Mouse (Mus musculus) embryonic facial prominence, embryonic 13.5 days (tissue): Measurements from ENCODE around the gene Klf11. TPM values are rescaled to one million over a fixed set of nuclear protein-coding genes. Genes with fewer than 3 reads are reported as not detected.
"Not testable (repeated sequence)": the region's sequence is repeated elsewhere in the genome, so short reads cannot be mapped to it uniquely, and the experiment has no call there.

Source experiments
- ATAC-seq: fragments of 200-750 bp; cut with Nextera tagmentation; 2 replicates; pipeline ENCODE4 v1.8.0; 2017; ENCODE audit warnings: low read depth; ENCODE audit not compliant: insufficient number of reproducible peaks, insufficient read depth, low FRiP score, low TSS enrichment
- H3K27ac ChIP-seq: fragments of 300-500 bp; sonication (generic); 2 replicates; pipeline ENCODE4 v1.5.1; 2015; ENCODE audit warnings: moderate library complexity, mild to moderate bottlenecking, inconsistent platforms
- H3K27me3 ChIP-seq: fragments of 300-500 bp; sonication (generic); 2 replicates; pipeline ENCODE4 v1.6.1; 2015; ENCODE audit warnings: mild to moderate bottlenecking, inconsistent platforms
- H3K36me3 ChIP-seq: fragments of 300-500 bp; sonication (generic); 2 replicates; pipeline ENCODE4 v1.6.1; 2015; ENCODE audit warnings: mild to moderate bottlenecking, inconsistent platforms
- H3K4me1 ChIP-seq: fragments of 300-500 bp; sonication (generic); 2 replicates; pipeline ENCODE4 v1.6.1; 2015; ENCODE audit warnings: inconsistent platforms
- H3K4me2 ChIP-seq: fragments of 300-500 bp; sonication (generic); 2 replicates; pipeline ENCODE4 v1.6.1; 2015; ENCODE audit warnings: moderate library complexity, mild to moderate bottlenecking, inconsistent platforms
- H3K4me3 ChIP-seq: fragments of 300-500 bp; sonication (generic); 2 replicates; pipeline ENCODE4 v1.5.1; 2015; ENCODE audit warnings: mild to moderate bottlenecking, inconsistent platforms
- H3K9ac ChIP-seq: fragments of 300-500 bp; sonication (generic); 2 replicates; pipeline ENCODE4 v1.6.1; 2015; ENCODE audit warnings: mild to moderate bottlenecking, inconsistent platforms
- H3K9me3 ChIP-seq: fragments of 300-500 bp; sonication (generic); 2 replicates; pipeline ENCODE4 v1.6.1; 2016; ENCODE audit warnings: inconsistent platforms
- WGBS: fragments of 180-500 bp; shearing (Covaris S2); methylation state at CpG from one replicate; pipeline ENCODE4 v1.1.7; 2015; ENCODE audit warnings: mixed read lengths; 5-methylcytosine and 5-hydroxymethylcytosine counted together
- polyA plus RNA-seq: library from polyadenylated mRNA; unstranded; fragments of >200 nt; fragmentation: Nextera tagmentation; extraction: Ambion mirVana; gene quantifications from 2 replicates; pipeline ENCODE4 v1.2.1, GENCODE M21; 2015

Gene Klf11
- polyA plus RNA-seq, 1 experiment from 2014 or later = 11.2 TPM

- Histone ChIP-seq H3K27ac (no peak overlapping the region), H3K9ac (no peak overlapping the region), H3K27me3 (no peaks in the 10 kb centered on the region), H3K4me1 (peaks cover 6% of the 10 kb centered on the region), H3K4me2 (no peak overlapping the region), H3K9me3 (no peaks in the 10 kb centered on the region), H3K4me3 (no peak overlapping the region), H3K36me3 (no peaks in the 10 kb centered on the region)
- 71% methylated on average over 1 of the region's 1 CpGs for WGBS
- ATAC-seq = no peak
Observed at GRCm38 (mm10) chr12:24633753-24634191, 17.3 kb upstream of the Klf11 start.

- Histone ChIP-seq H3K4me1 (peaks cover 6% of the 10 kb centered on the region), H3K9me3 (no peaks in the 10 kb centered on the region), H3K36me3 (no peaks in the 10 kb centered on the region), H3K27me3 (no peaks in the 10 kb centered on the region), H3K9ac (no peak overlapping the region), H3K4me2 (no peak overlapping the region), H3K27ac (no peak overlapping the region), H3K4me3 (no peak overlapping the region)
- WGBS = 75% methylated on average over 4 of the region's 4 CpGs
- no peak for ATAC-seq
Observed at GRCm38 (mm10) chr12:24634212-24634611, 16.9 kb upstream of the Klf11 start.

GRCm38 (mm10) chr12:24634648-24635047, 16.4 kb upstream of the Klf11 start:
- H3K4me2 ChIP-seq = no peak overlapping the region
- no peak overlapping the region for H3K4me3 ChIP-seq
- ATAC-seq = no peak
- no peak overlapping the region for H3K27ac ChIP-seq
- WGBS = 88% methylated on average over 3 of the region's 3 CpGs
- no peaks in the 10 kb centered on the region for H3K36me3 ChIP-seq
- no peak overlapping the region for H3K9ac ChIP-seq
- H3K4me1 ChIP-seq = peaks cover 6% of the 10 kb centered on the region
- H3K9me3 ChIP-seq = no peaks in the 10 kb centered on the region
- H3K27me3 ChIP-seq = no peaks in the 10 kb centered on the region

GRCm38 (mm10) chr12:24638787-24639186, 12.3 kb upstream of the Klf11 start:
- H3K9ac ChIP-seq, H3K27ac ChIP-seq, H3K4me3 ChIP-seq, H3K9me3 ChIP-seq, H3K4me1 ChIP-seq, H3K4me2 ChIP-seq, H3K27me3 ChIP-seq, ATAC-seq, H3K36me3 ChIP-seq: not testable (repeated sequence)
- WGBS = 96% methylated on average over 10 of the region's 10 CpGs

GRCm38 (mm10) chr12:24642370-24642802, 8.7 kb upstream of the Klf11 start:
- Histone ChIP-seq H3K4me1 (peaks cover 11% of the 10 kb centered on the region; the same call in 1 of the 2 replicates), H3K27me3 (no peaks in the 10 kb centered on the region), H3K27ac (no peak overlapping the region), H3K9me3 (no peaks in the 10 kb centered on the region), H3K4me2 (no peak overlapping the region), H3K4me3 (no peak overlapping the region), H3K36me3 (no peaks in the 10 kb centered on the region), H3K9ac (0 out of 2 replicates have a peak overlapping the region, but pooled peaks have one; percentile 21)
- WGBS = 69% methylated on average over 4 of the region's 4 CpGs
- ATAC-seq = no peak

GRCm38 (mm10) chr12:24644125-24644571, 6.9 kb upstream of the Klf11 start:
- no peaks in the 10 kb centered on the region for H3K9me3 ChIP-seq
- no peak overlapping the region for H3K4me3 ChIP-seq
- no peak overlapping the region for H3K27ac ChIP-seq
- no peak overlapping the region for H3K9ac ChIP-seq
- peaks cover 11% of the 10 kb centered on the region; the same call in 1 of the 2 replicates for H3K4me1 ChIP-seq
- H3K4me2 ChIP-seq = no peak overlapping the region
- 29% methylated on average over 1 of the region's 1 CpGs for WGBS
- no peaks in the 10 kb centered on the region for H3K27me3 ChIP-seq
- ATAC-seq = no peak
- H3K36me3 ChIP-seq = no peaks in the 10 kb centered on the region

- H3K9me3 ChIP-seq = no peaks in the 10 kb centered on the region
- H3K36me3 ChIP-seq = no peaks in the 10 kb centered on the region
- no peak for ATAC-seq
- H3K9ac ChIP-seq = no peak overlapping the region
- no peak overlapping the region for H3K4me2 ChIP-seq
- H3K4me1 ChIP-seq = peaks cover 19% of the 10 kb centered on the region
- H3K4me3 ChIP-seq = no peak overlapping the region
- no peaks in the 10 kb centered on the region for H3K27me3 ChIP-seq
- no peak overlapping the region for H3K27ac ChIP-seq
- WGBS = 77% methylated on average over 6 of the region's 6 CpGs
Observed at GRCm38 (mm10) chr12:24645901-24646300, 5.2 kb upstream of the Klf11 start.

GRCm38 (mm10) chr12:24648094-24648493, 3.0 kb upstream of the Klf11 start:
- WGBS = 73% methylated on average over 1 of the region's 1 CpGs
- no peaks in the 10 kb centered on the region for H3K9me3 ChIP-seq
- no peaks in the 10 kb centered on the region for H3K27me3 ChIP-seq
- H3K4me3 ChIP-seq = no peak overlapping the region
- H3K4me1 ChIP-seq = peaks cover 27% of the 10 kb centered on the region
- ATAC-seq = no peak
- H3K4me2 ChIP-seq = no peak overlapping the region
- no peaks in the 10 kb centered on the region for H3K36me3 ChIP-seq
- H3K27ac ChIP-seq = no peak overlapping the region
- no peak overlapping the region for H3K9ac ChIP-seq

GRCm38 (mm10) chr12:24650415-24651062, 535 bp upstream of the Klf11 start:
- Histone ChIP-seq H3K4me2 (peak overlapping the region; percentile 66), H3K4me3 (peak overlapping the region; percentile 85), H3K27me3 (no peaks in the 10 kb centered on the region), H3K9me3 (no peaks in the 10 kb centered on the region), H3K9ac (peak overlapping the region; percentile 68), H3K4me1 (peaks cover 20% of the 10 kb centered on the region), H3K27ac (peak overlapping the region; percentile 89), H3K36me3 (peaks cover 21% of the 10 kb centered on the region)
- ATAC-seq = no peak
- WGBS = 4% methylated on average over 22 of the region's 22 CpGs

- peak overlapping the region; percentile 85 for H3K4me3 ChIP-seq
- peak overlapping the region; percentile 66 for H3K4me2 ChIP-seq
- H3K9ac ChIP-seq = peak overlapping the region; percentile 89
- peaks cover 31% of the 10 kb centered on the region for H3K36me3 ChIP-seq
- peak overlapping the region; percentile 95 for H3K27ac ChIP-seq
- H3K9me3 ChIP-seq = no peaks in the 10 kb centered on the region
- H3K27me3 ChIP-seq = no peaks in the 10 kb centered on the region
- peaks cover 30% of the 10 kb centered on the region for H3K4me1 ChIP-seq
- WGBS = 2% methylated on average over 36 of the region's 36 CpGs
- peak; percentile 75 for ATAC-seq
Observed at GRCm38 (mm10) chr12:24651642-24652342, 718 bp downstream of the Klf11 start.

- Histone ChIP-seq H3K9ac (no peak overlapping the region), H3K4me1 (peaks cover 40% of the 10 kb centered on the region), H3K36me3 (peaks cover 48% of the 10 kb centered on the region), H3K27me3 (no peaks in the 10 kb centered on the region), H3K4me2 (no peak overlapping the region), H3K27ac (no peak overlapping the region), H3K9me3 (no peaks in the 10 kb centered on the region), H3K4me3 (no peak overlapping the region)
- no peak for ATAC-seq
- WGBS = 87% methylated on average over 16 of the region's 16 CpGs
Observed at GRCm38 (mm10) chr12:24654065-24654862, 3.2 kb downstream of the Klf11 start.
